Mouse (Mus musculus) layer of hippocampus, postnatal 14 days (tissue): ENCODE measurements at regions not wholly inside any gene's neighbourhood (a gene's known extent, or its start where the extent isn't known, plus 50 kb on each side); places are given as distances from the start of the nearest gene placed in this dataset.

ENCODE experiments used
- DNase-seq, 2 experiments: peaks; one replicate each; pipeline ENCODE4 v3.0.0; 2021 to 2022; ENCODE audit warnings: low spot score in 2 of 2, mixed read lengths in 1 of 2

GRCm38 (mm10) chr3:136449364-136449763 is 123.5 kb upstream of the Bank1 start:
- DNase-seq: no peak

GRCm38 (mm10) chr3:136444598-136444997 is 118.7 kb upstream of the Bank1 start:
- DNase-seq: no peak

GRCm38 (mm10) chr3:136442099-136442498 is 116.2 kb upstream of the Bank1 start:
- no peak for DNase-seq

GRCm38 (mm10) chr3:136439907-136440645 is 114.2 kb upstream of the Bank1 start:
- DNase-seq: no peak

- no peak for DNase-seq
Observed at GRCm38 (mm10) chr3:136439350-136439749, 113.5 kb upstream of the Bank1 start.

GRCm38 (mm10) chr3:136434407-136434806 is 108.5 kb upstream of the Bank1 start:
- no peak for DNase-seq

- DNase-seq: no peak
Observed at GRCm38 (mm10) chr3:136432072-136432471, 106.2 kb upstream of the Bank1 start.

- DNase-seq: no peak
Observed at GRCm38 (mm10) chr3:136427427-136427826, 101.6 kb upstream of the Bank1 start.

- DNase-seq: no peak
Observed at GRCm38 (mm10) chr3:136426539-136427194, 100.8 kb upstream of the Bank1 start.

- no peak for DNase-seq
Observed at GRCm38 (mm10) chr3:136421969-136422614, 96.2 kb upstream of the Bank1 start.

GRCm38 (mm10) chr3:136405606-136406005 is 79.7 kb upstream of the Bank1 start:
- peak; percentile 30 to 60 for DNase-seq

- DNase-seq: no peak
Observed at GRCm38 (mm10) chr3:136383282-136383681, 57.4 kb upstream of the Bank1 start.

- no peak for DNase-seq
Observed at GRCm38 (mm10) chr3:136380644-136381043, 54.8 kb upstream of the Bank1 start.

GRCm38 (mm10) chr3:136379741-136380398 is 54.0 kb upstream of the Bank1 start:
- DNase-seq: no peak

- no peak for DNase-seq
Observed at GRCm38 (mm10) chr3:136376893-136377292, 51.0 kb upstream of the Bank1 start.
